Mouse (Mus musculus): Measurements from ENCODE around the gene Nnmt. TPM values are rescaled to one million over a fixed set of nuclear protein-coding genes. Genes with fewer than 3 reads are reported as not detected.

The Nnmt gene
- polyA plus RNA-seq, 1 experiment = 6.7 TPM

DNA sequence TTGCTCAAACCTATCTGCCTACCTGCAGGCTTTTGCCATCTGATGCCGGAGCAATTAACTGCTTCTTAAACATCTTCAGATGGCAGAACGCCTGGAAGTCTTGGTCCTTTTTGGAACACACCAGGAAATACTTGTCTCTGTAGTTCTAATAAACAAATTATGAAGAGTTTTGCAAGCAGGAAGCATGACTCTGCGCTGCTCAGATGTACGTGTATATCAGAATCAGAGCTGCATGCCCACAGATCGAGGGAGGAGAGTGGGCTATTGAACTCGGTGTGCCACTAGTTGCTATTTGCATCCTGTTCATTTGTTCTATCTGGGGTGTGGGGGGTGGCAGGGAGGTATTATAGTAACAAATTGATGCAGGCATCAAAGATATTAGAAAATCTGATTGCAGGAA, 28.2 kb upstream of the Nnmt start:
- Histone ChIP-seq H3K36me3 (ENCODE audit: control insufficient read depth, insufficient read depth, low read length) (no peaks in the 10 kb centered on the region), H3K4me3 (ENCODE audit: control insufficient read depth, low read depth, low read length) (no peak overlapping the region), H3K27me3 (ENCODE audit: control insufficient read depth, insufficient read depth, low read length) (no peaks in the 10 kb centered on the region), H3K4me1 (ENCODE audit: control insufficient read depth, insufficient read depth, low read length) (peaks cover 2% of the 10 kb centered on the region; the same call in 1 of the 2 replicates), H3K27ac (ENCODE audit: control insufficient read depth, insufficient read depth, low read depth, low read length) (no peak overlapping the region)
- TF ChIP-seq POLR2A (IDR thresholded peaks at IDR 0.05; ENCODE audit: control insufficient read depth, low read depth, low read length) (no peak), CTCF (IDR thresholded peaks at IDR 0.05; ENCODE audit: control insufficient read depth, insufficient read depth, insufficient replicate concordance, low read depth, low read length) (no peak)

DNA sequence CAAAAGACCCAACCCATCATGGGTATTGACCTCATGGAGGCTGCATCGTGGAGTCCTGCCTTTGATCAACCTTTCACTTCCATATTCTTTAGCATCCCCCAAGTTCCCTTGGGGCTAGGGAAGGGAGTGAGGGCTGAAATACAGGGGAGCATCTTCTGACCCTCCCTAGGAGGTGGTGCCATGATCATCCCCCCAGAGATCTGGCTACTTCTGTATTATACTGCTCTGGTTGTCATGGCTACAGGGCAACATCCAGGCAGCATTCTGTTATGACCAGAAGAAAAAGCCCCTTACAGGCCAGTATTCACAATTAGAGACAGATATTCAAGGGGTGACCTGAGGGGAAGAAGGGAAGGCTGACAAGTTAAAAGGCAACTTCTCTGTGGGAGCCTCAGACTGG, 14.3 kb upstream of the Nnmt start:
- no peak overlapping the region for H3K4me3 ChIP-seq (ENCODE audit: control insufficient read depth, low read depth, low read length)
- TF ChIP-seq CTCF (IDR thresholded peaks at IDR 0.05; ENCODE audit: control insufficient read depth, insufficient read depth, insufficient replicate concordance, low read depth, low read length) (no peak), POLR2A (IDR thresholded peaks at IDR 0.05; ENCODE audit: control insufficient read depth, low read depth, low read length) (no peak)
- no peak overlapping the region for H3K27ac ChIP-seq (ENCODE audit: control insufficient read depth, insufficient read depth, low read depth, low read length)
- H3K4me1 ChIP-seq (ENCODE audit: control insufficient read depth, insufficient read depth, low read length) = peaks cover 4% of the 10 kb centered on the region; the same call in 1 of the 2 replicates
- H3K36me3 ChIP-seq (ENCODE audit: control insufficient read depth, insufficient read depth, low read length) = no peaks in the 10 kb centered on the region
- no peaks in the 10 kb centered on the region for H3K27me3 ChIP-seq (ENCODE audit: control insufficient read depth, insufficient read depth, low read length)

DNA sequence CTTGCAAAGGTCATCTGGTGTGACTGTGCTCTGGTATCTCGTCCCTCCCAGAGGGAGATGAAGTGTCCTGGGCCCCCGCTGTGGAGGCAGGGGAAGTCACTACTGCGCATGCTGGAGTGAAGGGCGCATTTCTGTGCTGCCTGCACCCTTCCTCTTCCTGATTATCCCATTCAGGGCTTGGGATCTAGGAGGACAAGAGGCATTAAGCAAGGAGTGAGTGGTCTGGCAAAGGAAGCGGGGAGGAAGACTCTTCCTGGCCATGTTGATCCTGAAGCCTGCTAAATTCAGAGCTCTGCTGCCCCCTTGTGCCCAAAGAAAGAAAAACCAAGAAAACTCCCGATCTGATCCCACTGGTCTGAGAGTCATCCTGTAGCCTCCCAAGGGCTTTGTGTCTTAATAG, 13.6 kb upstream of the Nnmt start:
- no peaks in the 10 kb centered on the region for H3K36me3 ChIP-seq (ENCODE audit: control insufficient read depth, insufficient read depth, low read length)
- no peak for TF ChIP-seq POLR2A (IDR thresholded peaks at IDR 0.05; ENCODE audit: control insufficient read depth, low read depth, low read length)
- TF ChIP-seq CTCF (IDR thresholded peaks at IDR 0.05; ENCODE audit: control insufficient read depth, insufficient read depth, insufficient replicate concordance, low read depth, low read length) = peak; percentile 59; the same call in 1 of the 2 replicates
- no peaks in the 10 kb centered on the region for H3K27me3 ChIP-seq (ENCODE audit: control insufficient read depth, insufficient read depth, low read length)
- H3K4me3 ChIP-seq (ENCODE audit: control insufficient read depth, low read depth, low read length) = peak overlapping the region; percentile 21; the same call in 1 of the 2 replicates
- H3K27ac ChIP-seq (ENCODE audit: control insufficient read depth, insufficient read depth, low read depth, low read length) = 0 out of 2 replicates have a peak overlapping the region, but pooled peaks have one; percentile 15
- peaks cover 4% of the 10 kb centered on the region; the same call in 1 of the 2 replicates for H3K4me1 ChIP-seq (ENCODE audit: control insufficient read depth, insufficient read depth, low read length)

DNA sequence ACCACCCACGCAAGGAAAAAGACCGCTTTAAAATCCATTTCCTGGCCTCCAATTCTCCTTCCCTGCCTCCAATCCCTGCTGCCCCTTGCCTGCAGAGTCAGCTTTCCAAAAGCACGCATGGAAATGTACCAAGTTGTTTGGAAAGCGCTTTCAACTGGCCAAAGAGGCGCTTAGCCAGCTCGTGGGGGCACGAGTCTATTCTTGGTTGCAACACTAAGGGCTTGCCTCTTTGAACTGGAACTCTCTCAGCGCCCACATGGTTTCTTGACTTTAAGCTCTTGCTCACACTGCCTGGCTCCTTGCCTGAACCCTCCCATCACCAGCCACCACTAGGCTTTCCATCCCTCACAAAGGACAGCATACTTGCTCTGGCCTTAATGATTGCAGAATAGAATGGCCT, 13.2 kb upstream of the Nnmt start:
- TF ChIP-seq POLR2A (IDR thresholded peaks at IDR 0.05; ENCODE audit: control insufficient read depth, low read depth, low read length) (no peak), CTCF (IDR thresholded peaks at IDR 0.05; ENCODE audit: control insufficient read depth, insufficient read depth, insufficient replicate concordance, low read depth, low read length) (no peak)
- H3K36me3 ChIP-seq (ENCODE audit: control insufficient read depth, insufficient read depth, low read length) = no peaks in the 10 kb centered on the region
- H3K4me1 ChIP-seq (ENCODE audit: control insufficient read depth, insufficient read depth, low read length) = peaks cover 4% of the 10 kb centered on the region; the same call in 1 of the 2 replicates
- H3K27ac ChIP-seq (ENCODE audit: control insufficient read depth, insufficient read depth, low read depth, low read length) = 0 out of 2 replicates have a peak overlapping the region, but pooled peaks have one; percentile 17
- no peak overlapping the region for H3K4me3 ChIP-seq (ENCODE audit: control insufficient read depth, low read depth, low read length)
- H3K27me3 ChIP-seq (ENCODE audit: control insufficient read depth, insufficient read depth, low read length) = no peaks in the 10 kb centered on the region

DNA sequence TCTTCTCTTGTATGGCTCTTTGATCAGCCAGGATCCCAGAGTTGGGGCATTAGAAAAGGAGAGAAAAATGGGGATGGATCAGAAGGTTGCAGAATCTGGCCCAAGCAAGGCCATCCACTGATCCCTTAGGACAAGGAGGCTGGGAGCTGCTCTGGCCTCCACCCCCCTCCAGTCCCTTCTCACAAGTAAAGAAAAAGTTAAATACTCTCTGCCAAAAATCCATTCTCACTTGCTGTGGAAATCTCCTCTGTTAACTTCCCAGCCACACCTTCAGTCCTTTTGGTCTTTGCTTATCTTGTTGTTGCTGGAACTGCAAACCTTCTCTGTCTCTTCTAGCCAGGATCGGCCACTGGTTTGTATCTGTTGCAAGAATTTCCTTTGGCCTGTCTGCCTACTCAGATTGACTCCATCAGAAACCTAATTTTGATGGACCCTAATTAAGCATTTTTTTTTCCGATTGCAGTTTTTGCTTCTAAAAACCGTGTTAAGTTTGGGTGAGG, 12.6 kb upstream of the Nnmt start:
- 0 out of 2 replicates have a peak overlapping the region, but pooled peaks have one; percentile 17 for H3K27ac ChIP-seq (ENCODE audit: control insufficient read depth, insufficient read depth, low read depth, low read length)
- TF ChIP-seq CTCF (IDR thresholded peaks at IDR 0.05; ENCODE audit: control insufficient read depth, insufficient read depth, insufficient replicate concordance, low read depth, low read length) (no peak), POLR2A (IDR thresholded peaks at IDR 0.05; ENCODE audit: control insufficient read depth, low read depth, low read length) (no peak)
- H3K4me1 ChIP-seq (ENCODE audit: control insufficient read depth, insufficient read depth, low read length) = peaks cover 4% of the 10 kb centered on the region; the same call in 1 of the 2 replicates
- H3K27me3 ChIP-seq (ENCODE audit: control insufficient read depth, insufficient read depth, low read length) = no peaks in the 10 kb centered on the region
- no peaks in the 10 kb centered on the region for H3K36me3 ChIP-seq (ENCODE audit: control insufficient read depth, insufficient read depth, low read length)
- H3K4me3 ChIP-seq (ENCODE audit: control insufficient read depth, low read depth, low read length) = no peak overlapping the region

DNA sequence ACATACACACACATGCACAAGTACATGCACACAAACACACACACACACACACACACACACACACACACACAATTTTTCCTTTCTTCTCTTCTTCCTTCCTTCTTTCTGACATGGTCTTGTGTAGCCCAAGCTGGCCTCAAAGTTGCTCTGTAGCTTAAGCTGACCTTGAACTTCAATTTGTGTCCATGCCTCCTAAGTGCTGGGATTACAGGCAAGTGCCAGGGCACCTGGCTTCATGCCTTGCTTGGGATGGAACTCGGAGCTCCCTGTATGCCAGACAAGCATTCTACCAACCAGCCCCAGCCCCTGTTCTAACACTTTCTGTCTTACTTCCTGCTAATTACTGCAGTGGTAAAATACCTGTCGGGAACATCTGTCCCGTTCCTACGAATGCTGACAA, 8.3 kb upstream of the Nnmt start:
- Histone ChIP-seq H3K4me3 (ENCODE audit: control insufficient read depth, low read depth, low read length) (no peak overlapping the region), H3K4me1 (ENCODE audit: control insufficient read depth, insufficient read depth, low read length) (peaks cover under 1% of the 10 kb centered on the region; the same call in 1 of the 2 replicates), H3K27ac (ENCODE audit: control insufficient read depth, insufficient read depth, low read depth, low read length) (no peak overlapping the region), H3K36me3 (ENCODE audit: control insufficient read depth, insufficient read depth, low read length) (no peaks in the 10 kb centered on the region), H3K27me3 (ENCODE audit: control insufficient read depth, insufficient read depth, low read length) (no peaks in the 10 kb centered on the region)
- TF ChIP-seq POLR2A (IDR thresholded peaks at IDR 0.05; ENCODE audit: control insufficient read depth, low read depth, low read length) (no peak), CTCF (IDR thresholded peaks at IDR 0.05; ENCODE audit: control insufficient read depth, insufficient read depth, insufficient replicate concordance, low read depth, low read length) (no peak)

DNA sequence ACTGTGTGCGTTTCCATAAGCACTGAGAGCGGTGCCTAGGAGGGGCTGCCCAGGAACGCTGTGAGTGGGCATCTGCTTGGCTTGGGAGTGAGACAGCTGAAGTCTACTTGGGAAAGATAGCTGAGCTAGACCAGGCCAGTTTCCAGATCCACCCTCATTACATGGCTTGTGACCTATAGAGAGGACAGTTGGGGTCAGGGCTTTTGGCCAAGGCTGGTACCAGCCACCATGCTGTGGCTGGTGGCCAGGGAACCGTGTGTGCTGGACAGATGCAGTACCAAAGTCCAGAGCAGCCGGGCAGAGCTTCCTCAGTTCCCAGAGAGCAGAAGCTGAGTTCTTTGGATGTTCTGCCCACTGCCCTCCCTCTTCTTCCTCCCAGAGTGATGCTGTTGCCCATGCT, 7.6 kb upstream of the Nnmt start:
- TF ChIP-seq POLR2A (IDR thresholded peaks at IDR 0.05; ENCODE audit: control insufficient read depth, low read depth, low read length) = no peak
- no peak for TF ChIP-seq CTCF (IDR thresholded peaks at IDR 0.05; ENCODE audit: control insufficient read depth, insufficient read depth, insufficient replicate concordance, low read depth, low read length)
- H3K4me3 ChIP-seq (ENCODE audit: control insufficient read depth, low read depth, low read length) = no peak overlapping the region
- no peak overlapping the region for H3K27ac ChIP-seq (ENCODE audit: control insufficient read depth, insufficient read depth, low read depth, low read length)
- H3K36me3 ChIP-seq (ENCODE audit: control insufficient read depth, insufficient read depth, low read length) = no peaks in the 10 kb centered on the region
- no peaks in the 10 kb centered on the region for H3K4me1 ChIP-seq (ENCODE audit: control insufficient read depth, insufficient read depth, low read length)
- H3K27me3 ChIP-seq (ENCODE audit: control insufficient read depth, insufficient read depth, low read length) = no peaks in the 10 kb centered on the region

Measured in testis, adult 2 months (tissue).